Mouse (Mus musculus) left cerebral cortex, postnatal 14 days (tissue): ENCODE measurements at regions not wholly inside any gene's neighbourhood (a gene's known extent, or its start where the extent isn't known, plus 50 kb on each side); places are given as distances from the start of the nearest gene placed in this dataset.

Source experiments
- DNase-seq, 2 experiments: peaks; one replicate each; pipeline ENCODE4 v3.0.0; 2021 to 2022; ENCODE audit warnings: low spot score in 2 of 2, mixed read lengths in 1 of 2
- intact Hi-C: fragments of 180-260 bp; cut with DNase I; formaldehyde crosslinking; loops from one replicate; pipeline ENCODE4 v1.15.1; 2025

GRCm38 (mm10) chr2:19714025-19714424 is 56.5 kb downstream of the Otud1 start:
- DNase-seq: no peak
- intact Hi-C loops: loop anchor here (10.0 kb wide), 1 partner anchor 1061 kb away; no protein-coding TSS in a partner anchor

DNA sequence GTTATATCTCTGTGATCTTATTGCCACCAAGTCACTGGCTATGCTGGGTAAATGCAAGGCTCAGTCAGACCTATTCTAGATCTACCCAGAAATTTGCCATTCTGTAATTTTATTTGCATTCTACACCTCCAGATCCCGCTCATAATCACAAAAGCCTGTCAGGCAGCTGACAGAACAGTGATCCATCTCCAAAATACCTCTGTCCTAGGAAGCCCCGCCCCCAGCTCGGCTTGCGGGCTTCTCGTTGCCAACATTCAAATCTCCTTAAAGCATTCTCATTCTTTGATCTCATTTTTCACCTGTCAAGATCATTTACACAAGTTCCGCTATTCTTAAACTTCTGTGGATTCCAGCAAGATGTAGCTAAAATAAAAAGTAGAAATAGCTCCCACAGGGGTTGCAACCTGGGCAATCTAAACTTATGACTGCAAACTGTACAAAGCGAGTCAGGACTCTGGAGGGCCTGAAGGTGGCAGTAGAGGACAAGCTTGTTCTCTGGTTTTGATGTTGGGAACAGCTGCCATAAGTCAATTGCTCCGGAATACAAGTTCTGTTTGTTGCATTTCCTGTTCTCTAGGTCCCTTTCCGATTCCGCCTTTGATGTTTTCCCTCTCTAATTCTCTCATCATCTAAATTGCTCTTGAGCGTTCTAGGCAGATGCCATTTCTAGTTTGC is 58.1 kb downstream of the Otud1 start:
- DNase-seq: peak; percentile 68 to 69
- intact Hi-C loops: loop anchor here (5.0 to 10.0 kb wide), 2 partner anchors 192 to 1059 kb away; partner anchors contain the start of gene Etl4

DNA sequence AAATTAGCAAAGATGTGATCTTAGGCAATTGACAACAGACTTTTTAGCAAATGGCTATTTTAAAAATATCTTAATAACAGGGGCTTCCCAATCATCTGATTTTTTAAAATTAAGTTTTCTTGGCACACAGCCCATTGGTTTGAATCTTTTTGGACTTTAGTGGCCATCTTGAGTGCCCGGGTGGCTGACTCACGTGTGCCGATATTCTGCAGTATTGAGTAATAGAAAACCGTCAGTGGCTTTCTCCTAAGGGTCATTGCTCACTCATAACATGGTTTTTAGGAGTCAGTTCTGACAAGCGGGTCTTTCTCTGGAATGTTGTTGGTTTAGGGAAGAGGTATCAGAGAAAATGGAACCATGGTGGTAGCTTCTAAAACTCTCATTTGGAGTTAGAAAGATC is 58.8 kb downstream of the Otud1 start:
- intact Hi-C loops: loop anchor here (5.0 to 10.0 kb wide), 2 partner anchors 191 to 1058 kb away; partner anchors contain the start of gene Etl4
- no peak for DNase-seq

- no peak for DNase-seq
- intact Hi-C loops: loop anchor here (5.0 kb wide), 2 partner anchors 199 to 309 kb away; no protein-coding TSS in a partner anchor
Observed at GRCm38 (mm10) chr2:19726085-19726484, 68.5 kb downstream of the Otud1 start.

DNA sequence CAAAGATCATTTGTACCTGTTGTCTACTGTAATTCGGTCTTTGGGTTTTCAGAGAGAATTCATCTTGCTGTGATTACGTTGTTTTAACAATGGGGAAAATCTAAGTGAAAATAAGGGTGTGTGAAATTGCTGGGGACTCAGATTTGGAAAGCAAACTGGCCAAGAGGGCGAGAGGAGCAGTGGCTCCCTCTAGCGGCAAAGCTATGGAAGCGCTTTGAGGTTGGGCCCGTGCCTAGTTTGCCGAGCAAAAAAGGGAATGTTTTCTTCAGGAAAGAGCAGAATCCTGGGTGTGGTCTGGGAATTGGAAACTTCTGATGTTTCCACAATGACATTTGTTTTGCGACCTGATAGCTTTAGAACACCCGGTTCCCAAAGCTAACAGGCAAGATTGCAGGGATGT is 69.4 kb downstream of the Otud1 start:
- intact Hi-C loops: loop anchor here (5.0 kb wide), 2 partner anchors 200 to 310 kb away; no protein-coding TSS in a partner anchor
- peak in 1 of 2 experiments; percentile 16 for DNase-seq

DNA sequence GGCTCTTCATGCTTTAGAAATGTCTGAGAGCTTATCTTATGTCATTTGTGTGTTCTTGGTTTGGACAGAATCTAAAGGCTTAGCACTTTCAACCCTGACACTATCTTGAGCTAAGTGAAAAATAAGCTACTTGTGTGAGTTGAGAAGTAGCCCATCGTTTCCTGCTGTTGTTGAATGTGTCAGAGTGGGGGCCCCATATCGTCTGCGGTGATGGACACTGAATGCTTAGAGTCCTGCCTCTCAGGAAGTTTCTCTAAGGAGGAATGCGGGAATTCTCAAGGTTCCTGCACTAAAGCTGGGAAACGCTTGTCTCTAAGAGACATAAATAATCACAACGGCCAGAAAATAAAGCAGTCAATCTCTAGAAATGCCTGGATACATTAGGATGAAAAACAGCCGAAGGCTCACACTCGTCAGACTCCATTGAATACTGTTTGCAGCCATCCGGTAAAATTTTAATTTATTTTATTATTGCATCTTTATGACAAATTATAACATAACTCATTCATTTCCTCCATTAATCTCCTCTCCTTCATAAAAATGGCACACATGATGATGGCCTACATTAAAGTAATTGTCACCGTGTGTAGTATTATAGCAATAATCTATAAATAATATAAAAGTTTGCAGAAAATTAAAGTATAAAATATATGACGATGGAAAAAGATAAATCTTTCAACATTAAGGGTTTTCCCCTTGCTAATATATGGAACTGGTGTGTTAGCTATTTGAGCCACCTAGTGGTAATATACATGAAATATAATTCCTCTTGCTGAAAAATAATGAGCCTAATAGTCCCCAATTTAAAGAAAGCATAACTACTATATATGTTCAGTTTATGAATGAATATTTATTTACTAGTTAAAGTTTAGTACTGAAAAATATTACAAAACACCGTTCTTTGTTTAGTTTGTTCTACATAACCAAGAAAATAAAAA is 75.6 kb downstream of the Otud1 start:
- intact Hi-C loops: no loop called here
- DNase-seq: no peak

DNA sequence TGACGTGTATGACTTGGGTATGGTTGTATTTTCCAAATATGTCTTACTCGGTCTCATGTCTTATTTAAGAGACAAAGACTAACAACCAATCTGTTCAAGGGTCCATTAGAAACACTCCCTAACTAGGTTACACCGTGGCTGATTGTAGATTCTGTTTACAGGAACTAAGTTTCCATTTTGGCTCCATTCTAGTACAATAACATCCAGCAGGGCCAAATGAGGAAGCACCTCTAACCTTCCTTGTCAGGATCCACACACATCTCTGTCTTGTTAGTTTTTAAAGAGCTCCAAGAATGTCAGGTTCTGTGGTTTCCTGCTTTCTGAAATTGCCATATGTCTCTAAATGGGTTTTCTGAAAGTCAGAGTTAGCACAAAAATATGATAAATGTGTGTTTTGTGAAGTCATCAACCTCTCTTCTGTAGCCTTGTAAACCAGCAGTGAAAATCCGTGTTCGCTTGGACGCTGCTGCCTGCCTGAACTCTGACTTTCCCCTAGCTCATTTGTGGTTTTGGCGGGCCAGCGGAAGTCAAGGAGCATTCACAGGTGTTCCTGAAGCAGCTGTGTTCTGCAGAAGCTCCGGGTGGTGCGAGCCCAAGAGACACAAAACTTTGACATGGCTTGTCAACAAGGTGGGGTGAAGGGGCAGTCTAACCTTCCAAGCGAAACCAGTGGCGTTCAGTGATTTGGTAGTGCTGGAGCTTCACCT is 76.8 kb downstream of the Otud1 start:
- intact Hi-C loops: no loop called here
- DNase-seq: no peak

- intact Hi-C loops: no loop called here
- DNase-seq: no peak
Observed at GRCm38 (mm10) chr2:19741508-19741907, 84.0 kb downstream of the Otud1 start.

- no peak for DNase-seq
- intact Hi-C loops: no loop called here
Observed at GRCm38 (mm10) chr2:19743467-19743866, 85.9 kb downstream of the Otud1 start.

- intact Hi-C loops: no loop called here
- DNase-seq: no peak
Observed at GRCm38 (mm10) chr2:19744986-19745660, 87.6 kb downstream of the Otud1 start.

DNA sequence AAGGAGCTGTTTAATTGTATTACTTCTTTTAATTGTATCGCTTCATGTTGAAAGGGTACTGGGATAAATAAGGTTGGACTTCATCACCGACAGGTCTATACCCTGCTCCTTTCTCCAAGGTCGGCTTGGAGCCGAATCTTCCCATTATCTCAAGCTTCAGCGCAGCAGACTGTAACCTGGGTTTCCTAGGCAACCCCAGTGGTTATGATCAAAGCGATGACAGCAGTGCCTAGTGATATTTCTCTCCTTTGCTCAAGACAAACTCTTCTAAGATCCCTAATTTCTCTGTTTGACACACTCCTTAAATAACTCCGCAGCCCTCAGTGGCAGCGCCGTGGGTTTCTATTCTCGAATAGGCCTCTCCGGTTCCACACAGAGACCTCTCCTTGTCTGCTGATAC is 95.2 kb downstream of the Otud1 start:
- intact Hi-C loops: no loop called here
- DNase-seq: no peak

- intact Hi-C loops: no loop called here
- peak in 1 of 2 experiments; percentile 15 for DNase-seq
Observed at GRCm38 (mm10) chr2:19753479-19753878, 95.9 kb downstream of the Otud1 start.

DNA sequence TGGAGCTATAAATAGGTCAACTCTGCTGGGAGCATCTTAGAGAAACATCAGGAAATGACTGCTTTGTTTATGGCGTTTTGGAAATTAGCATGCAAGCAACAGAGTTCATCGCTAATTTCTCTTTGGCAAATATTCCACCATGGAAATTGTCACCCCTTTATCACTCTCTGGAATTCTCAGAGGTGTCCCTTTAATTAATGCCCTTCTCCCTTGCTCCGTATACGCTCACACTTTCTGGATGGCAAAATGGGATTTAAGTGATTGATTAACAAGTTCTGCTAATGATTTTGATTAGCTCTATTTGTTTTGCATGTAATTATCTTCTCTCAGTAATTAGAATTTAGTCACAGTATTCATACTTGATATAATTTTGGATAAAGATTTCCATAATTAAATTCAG is 100.4 kb downstream of the Otud1 start:
- intact Hi-C loops: no loop called here

GRCm38 (mm10) chr2:19759169-19759568 is 101.6 kb downstream of the Otud1 start:
- intact Hi-C loops: no loop called here
- peak; percentile 19 to 44 for DNase-seq

More for the DNA sequence above, 100.4 kb downstream of the Otud1 start:
- DNase-seq: no peak

DNA sequence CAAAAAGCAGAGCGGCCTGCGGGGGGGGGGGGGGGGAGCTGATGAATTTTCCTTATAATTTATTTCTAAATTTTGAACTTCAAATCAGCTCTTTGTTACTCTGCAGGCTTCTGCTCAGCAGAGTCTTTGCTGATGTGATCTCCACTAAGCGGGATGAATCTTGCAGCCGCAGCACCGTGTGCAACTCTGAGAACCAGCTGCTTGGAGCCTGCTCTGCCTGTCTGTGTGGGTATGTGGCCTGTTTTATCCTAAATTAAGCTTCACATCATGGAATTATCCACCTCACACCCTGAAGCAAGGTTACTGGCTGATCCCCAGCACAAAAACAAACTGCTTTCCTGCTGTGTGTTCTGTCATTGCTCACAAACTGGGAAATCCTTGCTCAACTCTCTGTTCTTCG is 102.0 kb downstream of the Otud1 start:
- DNase-seq: no peak
- intact Hi-C loops: no loop called here

DNA sequence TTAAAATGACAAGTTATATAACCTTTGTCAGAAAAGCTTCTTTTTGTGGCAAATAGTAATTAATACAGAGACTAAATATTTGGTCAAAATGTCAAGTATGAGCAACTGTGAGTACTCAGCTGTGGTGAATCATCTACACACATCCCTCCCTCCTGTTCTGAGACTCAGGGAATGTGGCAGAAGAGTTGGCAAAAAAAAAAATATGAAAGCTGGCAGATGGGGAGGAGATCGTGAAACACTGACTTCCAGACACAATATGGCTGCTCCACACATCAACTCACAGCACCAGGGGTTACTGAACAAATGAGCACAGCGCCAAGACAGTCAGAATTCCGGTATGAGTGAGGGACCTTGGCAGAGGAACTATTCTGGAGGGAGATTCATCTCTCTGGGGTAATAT is 105.4 kb downstream of the Otud1 start:
- intact Hi-C loops: no loop called here
- DNase-seq: peak in 1 of 2 experiments; percentile 18

DNA sequence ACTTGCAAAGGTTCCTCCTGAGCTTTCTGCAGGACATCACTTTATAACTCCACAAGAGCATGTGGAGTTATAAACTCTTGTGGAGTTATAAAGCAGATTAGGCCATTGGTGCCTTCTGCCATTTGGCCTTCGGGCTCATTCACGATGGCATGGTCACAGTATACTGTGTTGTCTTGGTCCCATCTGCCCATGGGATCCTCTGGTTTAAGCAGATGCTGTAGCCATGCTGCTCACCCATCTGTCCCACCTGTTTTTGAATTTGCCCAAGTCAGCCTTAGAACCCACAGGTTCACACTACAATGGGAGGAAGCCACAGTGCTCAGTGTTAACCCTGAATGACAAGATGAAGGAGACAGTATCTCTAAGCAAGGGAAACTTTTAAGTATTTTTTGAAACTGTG is 124.7 kb upstream of the Etl4 start:
- DNase-seq: no peak

DNA sequence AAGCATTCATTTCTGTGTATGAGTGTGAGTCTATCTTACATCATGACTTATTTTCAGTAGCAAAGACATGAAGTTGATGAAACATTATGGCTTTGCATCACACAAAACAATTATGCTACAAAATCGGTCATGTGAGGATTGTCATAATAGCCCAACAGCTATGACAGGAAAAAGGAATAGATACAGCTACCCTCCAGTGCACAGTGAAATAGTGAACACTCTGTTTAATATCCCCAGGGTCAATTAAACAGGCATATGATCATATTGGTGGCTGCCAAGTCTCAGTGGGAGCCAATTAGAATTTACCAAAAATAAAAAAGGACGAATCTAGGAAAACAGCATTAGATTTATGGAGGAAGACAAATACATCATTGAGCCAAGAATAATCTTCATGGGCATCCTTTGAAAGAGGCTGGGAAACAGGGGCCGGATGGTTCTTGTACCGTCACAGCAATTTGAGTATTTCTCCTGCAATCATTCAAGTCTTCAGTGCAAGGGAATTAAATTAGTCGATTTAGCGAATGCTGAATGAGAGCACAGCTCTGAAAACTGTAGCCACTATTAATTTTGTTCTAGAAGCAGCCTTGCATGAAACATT is 123.8 kb upstream of the Etl4 start:
- DNase-seq: no peak
- intact Hi-C loops: no loop called here

More for the DNA sequence above, 124.7 kb upstream of the Etl4 start:
- intact Hi-C loops: no loop called here

DNA sequence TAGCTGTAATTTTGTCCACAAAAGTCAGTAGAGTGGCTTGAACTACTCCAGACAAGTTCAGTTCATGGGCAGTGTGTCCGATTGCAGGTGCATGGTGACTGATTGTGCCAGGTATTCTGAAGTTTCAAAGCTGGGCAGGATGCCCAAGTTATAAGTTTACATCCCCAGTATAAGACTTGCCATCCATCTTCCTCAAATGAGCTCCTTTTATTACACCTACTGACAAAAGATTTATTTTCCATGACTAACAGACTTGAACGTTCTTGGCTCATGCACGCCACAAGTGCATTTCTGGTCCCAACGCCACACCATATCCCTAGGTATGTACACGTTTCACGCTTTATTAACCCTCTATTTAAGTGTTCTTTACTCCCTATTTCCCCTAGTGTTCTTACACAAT is 117.4 kb upstream of the Etl4 start:
- DNase-seq: no peak
- intact Hi-C loops: no loop called here
